Mouse (Mus musculus) stomach, embryonic 15.5 days (tissue): ENCODE results near the gene Wwc2. TPM values are rescaled to one million over a fixed set of nuclear protein-coding genes. Genes with fewer than 3 reads are reported as not detected.

Source experiments
- ATAC-seq: fragments of 200-750 bp; cut with Nextera tagmentation; 2 replicates; pipeline ENCODE4 v1.8.0; 2017; ENCODE audit warnings: low read depth, moderate number of reproducible peaks, moderate TSS enrichment; ENCODE audit not compliant: insufficient read depth, low FRiP score
- H3K27ac ChIP-seq: fragments of 300-500 bp; sonication (generic); 2 replicates; pipeline ENCODE4 v1.5.1; 2015; ENCODE audit warnings: mild to moderate bottlenecking, inconsistent platforms
- H3K27me3 ChIP-seq: fragments of 300-500 bp; sonication (generic); replicated peaks from 2 replicates; pipeline ENCODE4 v1.6.1; 2015; ENCODE audit warnings: inconsistent platforms
- H3K36me3 ChIP-seq: fragments of 300-500 bp; sonication (generic); 2 replicates; pipeline ENCODE4 v1.6.1; 2015; ENCODE audit warnings: inconsistent platforms
- H3K4me1 ChIP-seq: fragments of 300-500 bp; sonication (generic); 2 replicates; pipeline ENCODE4 v1.6.1; 2015; ENCODE audit warnings: inconsistent platforms
- H3K4me2 ChIP-seq: fragments of 300-500 bp; sonication (generic); 2 replicates; pipeline ENCODE4 v1.6.1; 2015; ENCODE audit warnings: mild to moderate bottlenecking, inconsistent platforms
- H3K4me3 ChIP-seq: fragments of 300-500 bp; sonication (generic); replicated peaks from 2 replicates; pipeline ENCODE4 v1.5.1; 2015; ENCODE audit warnings: inconsistent platforms
- H3K9ac ChIP-seq: fragments of 300-500 bp; sonication (generic); 2 replicates; pipeline ENCODE4 v1.6.1; 2015; ENCODE audit warnings: inconsistent platforms
- H3K9me3 ChIP-seq: fragments of 300-500 bp; sonication (generic); 2 replicates; pipeline ENCODE4 v1.6.1; 2016; ENCODE audit warnings: inconsistent platforms
- WGBS: fragments of 180-500 bp; shearing (Covaris S2); methylation state at CpG from one replicate; pipeline ENCODE4 v1.1.7; 2015; 5-methylcytosine and 5-hydroxymethylcytosine counted together
- polyA plus RNA-seq: library from polyadenylated mRNA; unstranded; fragments of >200 nt; fragmentation: Nextera tagmentation; extraction: Ambion mirVana; gene quantifications from 2 replicates; pipeline ENCODE4 v1.2.1, GENCODE M21; 2015

Wwc2 gene
- polyA plus RNA-seq, 1 experiment from 2014 or later: 10.5 TPM

DNA sequence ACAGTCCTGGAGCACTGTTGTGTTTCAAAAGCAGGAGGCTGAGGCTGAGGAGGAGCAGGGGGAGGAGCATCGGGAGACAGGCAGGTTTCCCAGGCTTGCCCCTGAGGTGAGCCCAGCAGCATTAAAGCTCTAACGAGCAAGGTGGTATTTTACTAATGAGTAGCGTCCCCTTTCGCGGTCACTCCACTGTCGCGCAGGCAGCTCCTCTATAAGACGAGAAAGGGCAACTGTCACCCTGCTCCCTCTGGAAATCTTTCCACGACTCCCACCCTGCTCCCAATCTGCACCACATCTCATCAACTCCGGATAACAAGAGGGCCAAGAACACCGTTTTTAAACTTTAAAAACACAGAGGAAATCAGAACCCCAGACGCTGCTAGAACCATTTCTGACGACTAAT lies 99.1 kb downstream of the Wwc2 start:
- 77% methylated on average over 13 of the region's 13 CpGs for WGBS
- Histone ChIP-seq H3K9ac (no peak overlapping the region), H3K36me3 (no peaks in the 10 kb centered on the region), H3K9me3 (no peaks in the 10 kb centered on the region), H3K27ac (no peak overlapping the region), H3K4me1 (0 out of 2 replicates have a peak, but pooled peaks cover 3% of the 10 kb centered on the region), H3K4me2 (no peak overlapping the region), H3K27me3 (no peaks in the 10 kb centered on the region), H3K4me3 (no peak overlapping the region)
- no peak for ATAC-seq

DNA sequence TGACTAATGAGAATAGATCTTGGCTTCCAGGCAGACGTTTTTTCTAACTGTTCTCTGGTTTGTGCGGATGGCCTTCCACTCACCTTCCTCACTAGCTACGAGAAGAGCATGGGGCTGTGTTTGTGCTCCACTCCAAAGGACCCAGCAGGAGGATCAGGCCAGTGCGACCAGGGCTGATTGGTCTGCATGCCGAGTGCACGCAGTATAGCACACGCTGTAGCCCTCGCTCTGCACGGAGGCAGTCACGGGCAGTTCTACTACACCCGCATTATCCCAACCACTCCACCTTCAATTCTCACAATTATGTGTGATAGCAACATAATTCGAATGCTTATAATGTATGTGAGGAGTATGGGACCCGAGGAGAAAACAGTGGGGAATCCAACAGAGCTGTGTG lies 99.9 kb downstream of the Wwc2 start:
- H3K27me3 ChIP-seq: no peaks in the 10 kb centered on the region
- no peaks in the 10 kb centered on the region for H3K9me3 ChIP-seq
- H3K36me3 ChIP-seq: no peaks in the 10 kb centered on the region
- H3K4me2 ChIP-seq: no peak overlapping the region
- no peak overlapping the region for H3K4me3 ChIP-seq
- no peak overlapping the region for H3K9ac ChIP-seq
- 83% methylated on average over 13 of the region's 13 CpGs for WGBS
- ATAC-seq: no peak
- 0 out of 2 replicates have a peak, but pooled peaks cover 3% of the 10 kb centered on the region for H3K4me1 ChIP-seq
- H3K27ac ChIP-seq: no peak overlapping the region

DNA sequence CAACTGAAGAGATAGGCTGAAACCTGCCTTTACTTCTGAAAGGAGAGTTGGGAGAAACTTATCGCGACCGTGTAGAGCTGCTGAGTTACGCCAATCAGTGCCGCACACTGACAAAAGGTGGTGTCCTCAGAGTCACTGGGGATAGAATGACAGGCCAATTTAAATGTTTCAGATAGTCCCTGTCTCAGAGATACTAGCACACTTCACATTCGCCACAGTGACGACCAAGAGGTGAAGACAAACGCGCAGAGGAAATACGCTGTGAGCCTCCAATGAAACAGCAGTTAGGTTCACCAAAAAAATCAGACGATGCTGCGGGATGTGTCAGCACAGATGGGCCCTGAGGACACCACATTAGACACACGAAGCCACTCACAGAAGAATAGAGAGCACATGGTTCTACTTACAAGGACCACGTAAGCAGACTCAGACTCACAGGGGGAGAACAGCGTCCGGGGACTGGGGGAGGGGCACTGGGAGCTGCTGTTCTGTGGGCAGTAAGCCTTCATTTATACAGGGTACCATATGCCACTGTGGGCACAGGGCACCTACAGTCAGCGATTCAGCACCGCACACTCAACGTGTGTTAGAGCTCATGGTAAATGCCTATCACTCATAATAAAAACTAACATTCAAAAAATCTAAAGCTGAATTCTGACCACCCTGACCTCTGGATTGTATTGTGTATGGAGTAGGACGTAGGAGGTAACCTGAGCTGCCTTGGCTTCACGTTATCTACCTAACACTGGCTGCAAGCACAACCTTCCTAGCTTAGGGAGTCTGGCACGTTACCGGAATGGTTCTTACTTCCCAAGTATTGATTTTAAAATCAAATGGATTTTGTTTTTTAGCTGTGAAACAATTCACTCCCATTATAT lies 100.5 kb downstream of the Wwc2 start:
- WGBS: 78% methylated on average over 23 of the region's 23 CpGs
- Histone ChIP-seq H3K4me3 (no peak overlapping the region), H3K4me1 (0 out of 2 replicates have a peak, but pooled peaks cover 3% of the 10 kb centered on the region), H3K9ac (no peak overlapping the region), H3K36me3 (no peaks in the 10 kb centered on the region), H3K4me2 (no peak overlapping the region), H3K9me3 (no peaks in the 10 kb centered on the region), H3K27me3 (no peaks in the 10 kb centered on the region), H3K27ac (no peak overlapping the region)
- no peak for ATAC-seq

DNA sequence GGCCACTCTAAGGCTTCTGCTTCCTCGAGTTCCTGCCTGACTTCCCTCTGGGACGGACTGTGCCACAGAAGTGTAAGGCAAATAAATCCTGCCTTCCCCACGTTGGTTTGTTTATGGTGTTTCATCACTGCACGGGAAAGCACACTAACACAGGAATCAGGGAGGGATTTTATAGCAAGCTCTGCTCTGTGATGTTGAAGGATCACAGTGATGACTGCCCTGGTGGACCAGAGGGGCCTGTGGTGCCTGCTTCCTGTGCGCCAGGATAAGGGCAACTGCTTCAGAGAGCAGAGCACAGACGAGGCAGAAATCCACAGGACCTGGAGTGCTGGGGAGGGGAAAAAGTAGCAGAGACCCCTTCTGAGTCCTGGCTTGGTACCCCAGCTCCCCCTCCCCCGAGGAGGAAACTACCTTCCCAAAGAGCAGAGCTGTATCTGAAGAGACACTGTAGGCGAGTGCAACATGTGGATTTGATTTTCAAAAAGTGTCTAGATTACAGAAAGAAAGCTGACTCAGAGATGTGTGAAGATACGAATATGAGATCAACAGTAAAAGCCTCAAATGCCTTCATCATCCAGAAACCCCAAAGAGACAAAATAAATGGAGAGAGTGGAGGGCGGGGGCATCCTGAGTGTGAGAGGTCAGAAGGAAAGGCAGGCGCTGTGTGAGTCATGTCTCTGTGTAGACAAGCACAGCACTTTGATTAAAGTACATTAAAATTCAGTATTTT lies 101.7 kb downstream of the Wwc2 start:
- Histone ChIP-seq H3K4me1 (0 out of 2 replicates have a peak, but pooled peaks cover 3% of the 10 kb centered on the region), H3K27me3 (no peaks in the 10 kb centered on the region), H3K9ac (no peak overlapping the region), H3K27ac (no peak overlapping the region), H3K4me2 (no peak overlapping the region), H3K4me3 (no peak overlapping the region), H3K9me3 (no peaks in the 10 kb centered on the region), H3K36me3 (no peaks in the 10 kb centered on the region)
- 51% methylated on average over 11 of the region's 11 CpGs for WGBS
- ATAC-seq: no peak

DNA sequence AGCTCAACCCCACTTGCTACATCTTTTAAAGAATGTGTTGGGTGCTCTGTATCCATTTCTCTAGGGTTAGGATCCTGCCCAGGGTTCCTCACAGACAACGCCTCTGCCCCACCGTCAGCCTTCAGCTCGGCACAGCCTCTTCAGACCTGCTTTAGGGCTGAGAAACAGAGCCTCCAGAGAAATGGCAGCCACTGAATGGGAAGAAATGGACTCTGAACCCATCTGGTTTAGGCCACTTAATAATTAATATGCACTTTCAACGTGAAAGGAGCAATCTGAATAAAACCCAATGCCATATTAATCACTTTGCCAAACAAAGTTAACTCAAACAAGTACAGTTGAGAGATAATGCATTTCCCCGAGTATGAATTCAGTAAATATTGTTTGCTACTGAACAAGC lies 106.4 kb downstream of the Wwc2 start:
- H3K27ac ChIP-seq: no peak overlapping the region
- ATAC-seq: no peak
- H3K9me3 ChIP-seq: no peaks in the 10 kb centered on the region
- H3K27me3 ChIP-seq: no peaks in the 10 kb centered on the region
- H3K4me1 ChIP-seq: no peaks in the 10 kb centered on the region
- WGBS: 52% methylated on average over 5 of the region's 5 CpGs
- H3K36me3 ChIP-seq: peaks cover 5% of the 10 kb centered on the region; the same call in 1 of the 2 replicates
- no peak overlapping the region for H3K4me3 ChIP-seq
- no peak overlapping the region for H3K4me2 ChIP-seq
- H3K9ac ChIP-seq: no peak overlapping the region

DNA sequence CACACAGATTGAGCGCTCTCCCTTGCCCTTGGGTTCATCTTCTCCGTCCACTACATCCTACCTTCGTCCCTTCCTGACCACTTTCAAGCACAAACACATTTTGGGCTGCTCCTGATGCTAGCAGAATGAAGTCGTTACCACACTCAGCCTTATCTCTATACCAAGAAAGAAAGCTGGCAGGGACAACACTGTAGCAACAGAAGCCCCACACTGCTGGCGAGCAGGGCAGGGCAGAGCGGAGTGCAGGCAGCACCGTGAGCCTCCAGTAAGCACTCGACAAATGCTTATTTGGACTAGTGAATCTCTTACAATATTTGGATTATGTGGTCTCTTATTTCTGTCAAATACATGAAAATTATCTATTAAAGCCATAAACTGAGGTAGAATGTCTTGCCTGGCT lies 107.0 kb downstream of the Wwc2 start:
- Histone ChIP-seq H3K27me3 (no peaks in the 10 kb centered on the region), H3K4me2 (no peak overlapping the region), H3K4me1 (no peaks in the 10 kb centered on the region), H3K27ac (no peak overlapping the region), H3K9ac (no peak overlapping the region), H3K9me3 (no peaks in the 10 kb centered on the region), H3K36me3 (peaks cover 5% of the 10 kb centered on the region; the same call in 1 of the 2 replicates), H3K4me3 (no peak overlapping the region)
- ATAC-seq: no peak
- 82% methylated on average over 8 of the region's 8 CpGs for WGBS

DNA sequence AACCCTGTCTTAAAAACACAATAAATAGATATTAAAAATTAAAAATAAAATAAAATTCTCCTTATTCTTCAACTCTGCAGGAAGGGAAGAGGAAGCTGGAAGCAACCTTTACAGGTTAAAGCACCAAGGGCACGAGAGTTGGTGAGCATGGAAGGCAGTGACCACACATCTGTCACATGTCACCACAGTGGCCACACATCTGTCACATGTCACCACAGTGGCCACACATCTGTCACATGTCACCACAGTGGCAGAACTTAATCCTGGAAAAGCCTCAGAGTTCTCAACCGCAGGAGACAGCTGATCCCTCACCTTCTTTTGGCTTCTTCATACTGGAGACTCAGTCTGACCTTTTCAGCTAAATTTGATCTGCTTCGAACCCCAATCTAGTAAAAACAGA lies 112.2 kb downstream of the Wwc2 start:
- no peak overlapping the region for H3K4me2 ChIP-seq
- 66% methylated on average over 3 of the region's 3 CpGs for WGBS
- no peak overlapping the region for H3K9ac ChIP-seq
- H3K9me3 ChIP-seq: no peaks in the 10 kb centered on the region
- no peak overlapping the region for H3K27ac ChIP-seq
- H3K4me3 ChIP-seq: no peak overlapping the region
- peaks cover 16% of the 10 kb centered on the region; the same call in 1 of the 2 replicates for H3K36me3 ChIP-seq
- no peaks in the 10 kb centered on the region for H3K4me1 ChIP-seq
- ATAC-seq: no peak
- H3K27me3 ChIP-seq: no peaks in the 10 kb centered on the region

DNA sequence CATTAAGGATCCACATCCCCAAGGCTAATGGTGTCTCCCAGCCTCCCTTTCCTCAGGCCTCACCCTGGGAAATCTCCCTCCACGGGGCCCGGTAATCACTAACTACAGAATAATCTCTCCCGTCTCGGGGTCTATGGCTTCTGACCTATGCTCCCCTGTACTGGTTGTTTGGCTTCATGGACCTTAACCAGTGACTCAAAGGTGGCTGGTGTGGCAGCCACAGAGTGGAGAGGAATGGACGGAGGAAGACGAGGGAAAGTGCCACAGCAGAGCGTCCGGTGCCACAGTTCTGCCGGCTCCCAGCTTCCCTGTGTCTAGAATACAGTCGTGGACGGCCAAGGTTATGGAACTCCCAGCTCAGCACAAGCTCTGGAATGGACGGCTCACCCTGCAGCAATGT lies 114.9 kb downstream of the Wwc2 start:
- no peak overlapping the region for H3K4me2 ChIP-seq
- no peaks in the 10 kb centered on the region for H3K9me3 ChIP-seq
- WGBS: 86% methylated on average over 12 of the region's 12 CpGs
- no peaks in the 10 kb centered on the region for H3K4me1 ChIP-seq
- H3K9ac ChIP-seq: no peak overlapping the region
- 0 out of 2 replicates have a peak, but pooled peaks cover 11% of the 10 kb centered on the region for H3K36me3 ChIP-seq
- H3K4me3 ChIP-seq: no peak overlapping the region
- 0 out of 2 replicates have a peak, but pooled peaks have one; percentile 40 for ATAC-seq
- no peak overlapping the region for H3K27ac ChIP-seq
- H3K27me3 ChIP-seq: no peaks in the 10 kb centered on the region

DNA sequence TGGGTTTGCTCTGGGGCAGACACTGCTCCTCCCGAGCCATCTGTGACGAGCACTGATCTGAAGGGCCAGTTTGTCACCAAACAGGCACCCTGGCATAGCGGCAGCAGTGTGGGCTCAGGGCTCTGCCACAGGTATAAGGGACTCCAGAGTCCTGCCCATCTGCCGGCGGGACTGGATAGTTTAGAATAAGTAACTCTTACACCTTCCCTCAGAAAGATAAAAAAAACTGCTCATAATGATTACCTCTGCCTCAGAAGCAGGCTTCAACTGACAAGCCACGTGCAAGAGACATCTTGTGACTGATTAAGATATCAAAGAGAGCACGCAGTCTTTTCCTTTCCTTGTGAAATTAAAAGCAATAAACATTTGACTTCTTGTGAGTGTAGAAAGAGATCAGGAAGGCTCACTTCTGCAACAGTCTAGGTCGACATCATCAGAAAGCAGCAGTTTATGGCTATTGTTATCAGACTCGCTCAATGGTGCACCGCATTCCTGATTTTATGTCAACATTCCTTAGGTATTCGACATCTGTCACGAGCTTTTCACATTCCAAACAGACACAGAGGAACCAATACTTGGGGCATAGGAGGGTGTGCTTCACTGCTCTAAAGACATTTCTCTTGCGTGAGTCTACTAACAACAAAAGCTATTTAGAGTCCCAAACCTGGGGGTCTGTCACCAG lies 116.1 kb downstream of the Wwc2 start:
- H3K4me1 ChIP-seq: no peaks in the 10 kb centered on the region
- no peak for ATAC-seq
- no peaks in the 10 kb centered on the region for H3K27me3 ChIP-seq
- H3K27ac ChIP-seq: no peak overlapping the region
- no peaks in the 10 kb centered on the region for H3K9me3 ChIP-seq
- no peak overlapping the region for H3K4me3 ChIP-seq
- no peak overlapping the region for H3K4me2 ChIP-seq
- WGBS: 56% methylated on average over 13 of the region's 13 CpGs
- no peak overlapping the region for H3K9ac ChIP-seq
- 0 out of 2 replicates have a peak, but pooled peaks cover 13% of the 10 kb centered on the region for H3K36me3 ChIP-seq

DNA sequence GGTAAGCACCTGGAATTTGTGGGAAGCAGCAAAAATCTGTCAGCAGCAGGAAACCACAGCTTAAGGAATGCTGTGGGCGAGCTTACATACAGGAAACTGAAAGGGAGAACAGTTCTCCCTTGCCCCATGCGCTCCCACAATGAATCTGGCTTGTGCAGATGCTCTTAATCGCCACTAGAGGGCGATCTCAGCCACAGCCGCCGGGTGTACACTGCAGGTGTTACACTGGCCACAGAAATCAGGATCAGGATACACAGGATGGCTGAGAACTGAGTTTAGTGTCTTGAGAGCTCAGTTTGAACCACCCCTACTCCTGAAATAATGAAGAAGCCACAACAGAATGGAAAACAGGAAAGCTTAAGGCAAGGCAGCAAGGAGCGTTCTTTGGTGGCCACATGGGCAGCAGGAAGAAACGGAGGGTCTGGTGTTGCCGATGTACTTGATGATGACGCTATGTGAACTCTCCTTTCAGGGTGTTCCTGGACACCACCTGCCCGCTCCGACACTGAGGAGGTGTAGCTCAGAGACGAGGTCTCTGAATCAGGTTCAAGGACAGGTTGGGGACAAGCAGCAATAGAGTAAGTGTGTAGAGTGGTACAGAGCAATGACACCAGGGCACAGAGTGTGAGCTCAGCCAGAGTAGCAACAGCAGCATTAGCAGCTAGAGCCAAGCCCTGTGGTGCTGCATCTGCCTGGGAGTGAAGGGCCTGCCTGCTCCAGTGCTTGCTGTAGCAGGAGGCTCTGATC lies 118.2 kb downstream of the Wwc2 start:
- Histone ChIP-seq H3K36me3 (peaks cover 31% of the 10 kb centered on the region; the same call in 1 of the 2 replicates), H3K9me3 (no peaks in the 10 kb centered on the region), H3K27me3 (no peaks in the 10 kb centered on the region), H3K4me3 (no peak overlapping the region), H3K27ac (no peak overlapping the region), H3K9ac (no peak overlapping the region), H3K4me1 (no peaks in the 10 kb centered on the region), H3K4me2 (no peak overlapping the region)
- 50% methylated on average over 13 of the region's 13 CpGs for WGBS
- peak; percentile 61; the same call in 1 of the 2 replicates for ATAC-seq

DNA sequence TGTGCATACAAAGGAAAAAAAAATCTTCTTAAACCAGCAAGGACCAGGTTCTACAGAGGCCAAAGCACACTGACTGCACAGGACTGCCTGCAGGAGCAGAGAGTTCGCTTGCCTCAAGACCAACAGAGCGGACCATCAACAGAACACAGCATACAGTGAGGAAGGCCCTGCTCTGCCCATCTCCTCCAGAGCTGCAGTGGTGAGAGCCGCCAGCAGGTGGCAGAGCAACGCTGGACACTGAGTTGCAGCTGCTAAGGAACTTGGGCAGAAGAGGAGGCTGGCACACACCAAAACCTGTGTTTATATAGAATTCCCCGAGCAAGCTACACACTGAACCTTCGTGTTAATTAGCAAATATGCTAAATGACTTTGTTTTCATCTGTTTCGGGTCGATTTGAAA lies 123.7 kb downstream of the Wwc2 start:
- Histone ChIP-seq H3K4me3 (no peak overlapping the region), H3K36me3 (peaks cover 40% of the 10 kb centered on the region), H3K9me3 (no peaks in the 10 kb centered on the region), H3K4me1 (no peaks in the 10 kb centered on the region), H3K4me2 (no peak overlapping the region), H3K27ac (no peak overlapping the region), H3K9ac (no peak overlapping the region), H3K27me3 (no peaks in the 10 kb centered on the region)
- 24% methylated on average over 8 of the region's 8 CpGs for WGBS
- ATAC-seq: peak; percentile 61; the same call in 1 of the 2 replicates
